Mouse (Mus musculus) heart, adult 2 months (tissue): ENCODE data around the gene Stpg3.

Source experiments
- EP300 ChIP-seq: fragments of 200-500 bp; IDR thresholded peaks from 2 replicates; pipeline ENCODE4 v1.6.1; 2011; ENCODE audit warnings: low read depth, low read length, control low read depth; ENCODE audit not compliant: insufficient read depth
- POLR2A ChIP-seq: fragments of 200-500 bp; IDR thresholded peaks from 2 replicates; pipeline ENCODE4 v1.6.1; 2011; ENCODE audit warnings: mild to moderate bottlenecking, low read depth, low read length, control low read depth; ENCODE audit not compliant: insufficient read depth

GRCm38 (mm10) chr2:25242101-25242506, 27.7 kb upstream of the Stpg3 start, which contains the start of the genes Rnf208 and Cysrt1:
- TF ChIP-seq EP300 (no peak), POLR2A (no peak)
